ENCODE assay signal across 22 mouse cellular contexts in the genomic region with DNA sequence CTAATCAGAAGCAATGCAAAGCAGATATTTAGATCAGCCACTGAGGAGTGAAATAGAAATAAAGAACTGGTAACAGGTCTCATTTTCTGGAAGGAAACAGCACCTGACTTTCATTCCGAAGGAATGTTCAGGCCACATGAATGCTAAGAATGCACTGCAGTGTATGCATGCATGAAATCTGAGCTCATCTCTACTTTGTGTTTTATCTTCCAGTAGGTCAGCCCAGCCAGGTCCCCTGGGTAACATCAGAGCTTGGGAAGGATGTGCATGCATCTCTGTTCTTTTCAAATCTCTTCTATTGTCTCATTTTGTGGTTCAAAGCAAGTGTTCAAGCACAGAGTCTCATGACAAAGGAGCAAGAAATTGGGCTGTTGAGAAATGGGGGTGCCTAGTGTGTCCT.
DNase-seq lines count a peak whose midpoint lies in the region; ATAC-seq and TF ChIP-seq lines count a peak whose summit lies in the region.
"Had no signal": no experiment of that assay in that cellular context is flagged by ENCODE, and none has a peak within 500 bp of the region (broad histone marks: within the 10 kb centered on the region; RNA-seq: fewer than 3 reads in every experiment).

No protein-coding gene starts in this region.

- H3K9ac ChIP-seq in neural tube, embryonic 11.5 days (ENCODE audit: low read length) = no peak overlapping the region
- no peak overlapping the region for H3K9ac ChIP-seq in midbrain, postnatal 0 days (replicated peaks; ENCODE audit: low read length, poor library complexity, severe bottlenecking)
- H3K9ac ChIP-seq: embryonic facial prominence, embryonic 13.5 days; forebrain, embryonic 15.5 days; heart, embryonic 13.5 days; hindbrain, embryonic 12.5 days had no signal

- DNase-seq in neural tube, embryonic 11.5 days (ENCODE audit: low spot score) = peak; percentile 10
- no peak for DNase-seq in neural tube, embryonic 10.5 days (ENCODE audit: extremely low spot score, low spot score)
- peak; percentile 36 for DNase-seq in embryo, embryonic 10 days (ENCODE audit: low spot score)
- DNase-seq in embryo, embryonic 9.5 days (ENCODE audit: extremely low spot score) = peak; percentile 6
- DNase-seq in frontal cortex, postnatal 36 days (ENCODE audit: low spot score in 2 of 2) = no peak
- no peak for DNase-seq in adipocyte (ENCODE audit: low spot score)
- DNase-seq in midbrain, postnatal 0 days (ENCODE audit: low spot score) = no peak
- DNase-seq: adrenal gland, adult 2 months; adrenal gland, postnatal 25 days; cerebellum, adult 18-20 months; cerebellum, adult 9-11 months; gastrocnemius, postnatal 25 days; heart, postnatal 36 days; kidney, adult 8-10 months had no signal

- 64% methylated on average over 1 of the region's 1 CpGs for WGBS in neural tube, embryonic 11.5 days
- WGBS in midbrain, postnatal 0 days = 66% methylated on average over 1 of the region's 1 CpGs

- H3K27ac ChIP-seq in neural tube, embryonic 11.5 days (ENCODE audit: low read depth, low read length) = no peak overlapping the region
- H3K27ac ChIP-seq in midbrain, postnatal 0 days (ENCODE audit: low read depth, low read length) = no peak overlapping the region
- H3K27ac ChIP-seq: embryonic facial prominence, embryonic 13.5 days; forebrain, embryonic 15.5 days; heart, embryonic 13.5 days; hindbrain, embryonic 12.5 days had no signal

- no peak for TF ChIP-seq CTCF in midbrain, postnatal 0 days (IDR thresholded peaks at IDR 0.05)

- ATAC-seq in neural tube, embryonic 11.5 days (ENCODE audit: insufficient read depth, low FRiP score, low TSS enrichment) = no peak
- no peak for ATAC-seq in midbrain, postnatal 0 days (ENCODE audit: low FRiP score)
- ATAC-seq: activated CD4-positive, CD25-positive, alpha-beta regulatory T cell, adult 4 months; forebrain, embryonic 15.5 days; hindbrain, embryonic 16.5 days; inflammation-experienced regulatory T-cells, adult 6 months; intestine, postnatal 0 days had no signal

- no peaks in the 10 kb centered on the region for H3K27me3 ChIP-seq in neural tube, embryonic 11.5 days (ENCODE audit: control insufficient read depth, insufficient read depth, low read length)
- H3K27me3 ChIP-seq in midbrain, postnatal 0 days (ENCODE audit: insufficient read depth, low read length) = no peaks in the 10 kb centered on the region
- H3K27me3 ChIP-seq: embryonic facial prominence, embryonic 13.5 days; forebrain, embryonic 15.5 days; hindbrain, embryonic 12.5 days had no signal

- H3K4me2 ChIP-seq in neural tube, embryonic 11.5 days (ENCODE audit: low read depth) = no peak overlapping the region
- no peak overlapping the region for H3K4me2 ChIP-seq in midbrain, postnatal 0 days (ENCODE audit: low read depth, low read length, poor library complexity, severe bottlenecking)
- H3K4me2 ChIP-seq: embryonic facial prominence, embryonic 13.5 days; forebrain, embryonic 15.5 days; heart, embryonic 13.5 days; hindbrain, embryonic 12.5 days had no signal

- H3K36me3 ChIP-seq in neural tube, embryonic 11.5 days (ENCODE audit: control insufficient read depth, insufficient read depth, low read length) = no peaks in the 10 kb centered on the region
- H3K36me3 ChIP-seq in midbrain, postnatal 0 days (ENCODE audit: insufficient read depth, low read length) = no peaks in the 10 kb centered on the region
- H3K36me3 ChIP-seq: embryonic facial prominence, embryonic 13.5 days; forebrain, embryonic 15.5 days; heart, embryonic 13.5 days; hindbrain, embryonic 12.5 days had no signal

- no peak overlapping the region for H3K4me3 ChIP-seq in neural tube, embryonic 11.5 days (ENCODE audit: low read depth, low read length)
- H3K4me3 ChIP-seq in midbrain, postnatal 0 days (ENCODE audit: low read depth, low read length) = no peak overlapping the region
- H3K4me3 ChIP-seq: embryonic facial prominence, embryonic 13.5 days; forebrain, embryonic 15.5 days; heart, embryonic 13.5 days; hindbrain, embryonic 12.5 days had no signal

- H3K4me1 ChIP-seq in neural tube, embryonic 11.5 days (ENCODE audit: control insufficient read depth, insufficient read depth, low read length) = no peaks in the 10 kb centered on the region
- no peaks in the 10 kb centered on the region for H3K4me1 ChIP-seq in midbrain, postnatal 0 days (ENCODE audit: insufficient read depth, low read length)
- H3K4me1 ChIP-seq: embryonic facial prominence, embryonic 13.5 days; forebrain, embryonic 15.5 days; hindbrain, embryonic 12.5 days had no signal

- no peaks in the 10 kb centered on the region for H3K9me3 ChIP-seq in neural tube, embryonic 11.5 days (ENCODE audit: control insufficient read depth, low read length)
- H3K9me3 ChIP-seq in midbrain, postnatal 0 days (ENCODE audit: low read length) = no peaks in the 10 kb centered on the region
- H3K9me3 ChIP-seq: embryonic facial prominence, embryonic 13.5 days; forebrain, embryonic 15.5 days; heart, embryonic 13.5 days; hindbrain, embryonic 12.5 days had no signal

Comparison
In these comparisons a context has a peak if more than half of its experiments do, and no peak if none do; other contexts are left out.
1. DNase-seq: peak in neural tube, embryonic 11.5 days (single experiment), embryo, embryonic 10 days (single experiment) and embryo, embryonic 9.5 days (single experiment); none in neural tube, embryonic 10.5 days (single experiment), frontal cortex, postnatal 36 days (0 of 2), adipocyte (single experiment) and midbrain, postnatal 0 days (single experiment).